17 mouse cellular contexts compared by ENCODE assay signal in the genomic region with DNA sequence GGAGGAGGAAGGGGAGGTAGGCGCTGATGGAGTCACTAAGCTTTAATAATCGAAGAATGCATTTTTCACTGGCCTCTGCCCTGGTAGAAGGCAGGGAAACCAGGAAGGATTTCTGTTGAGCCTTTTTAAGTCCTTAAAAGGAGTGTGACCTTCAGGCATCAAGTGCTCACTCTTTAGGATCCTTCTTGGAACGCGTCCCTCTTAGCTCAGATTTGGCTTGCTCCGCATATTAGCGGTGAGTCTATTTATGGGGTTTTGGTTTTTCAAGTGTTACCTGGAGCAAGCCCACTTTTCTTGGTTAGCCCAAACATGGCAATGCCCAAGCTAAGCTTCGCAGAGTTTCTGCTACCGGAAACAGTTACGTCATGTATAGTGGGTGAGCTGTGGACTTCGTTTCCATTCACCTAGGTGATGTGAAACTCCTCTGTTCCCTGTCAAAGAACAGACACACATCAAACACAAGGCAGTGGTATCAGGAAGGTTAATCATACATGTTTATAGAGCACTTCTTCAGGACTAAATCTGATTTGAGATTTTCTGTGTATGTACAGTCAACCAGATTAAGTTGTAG. TPM values are rescaled to one million over a fixed set of nuclear protein-coding genes. Genes with fewer than 3 reads are reported as not detected.
A peak's percentile ranks its signal among the peaks of the same experiment; 100 is the strongest.
DNase-seq lines count a peak whose midpoint lies in the region; ATAC-seq and TF ChIP-seq lines count a peak whose summit lies in the region.
"Had no signal": no experiment of that assay in that cellular context is flagged by ENCODE, and none has a peak within 500 bp of the region (broad histone marks: within the 10 kb centered on the region; RNA-seq: fewer than 3 reads in every experiment).

No protein-coding gene starts in this region.

- DNase-seq in cerebellum, postnatal 14 days: peak; percentile 6 to 21
- no peak for DNase-seq in cerebellum, adult 9-10 months
- DNase-seq in ovary, adult 18-20 months (ENCODE audit: low spot score): peak; percentile 7
- no peak for DNase-seq in ovary, postnatal 14 days (ENCODE audit: low spot score)
- no peak for DNase-seq in lung, postnatal 4 days
- DNase-seq in embryo, embryonic 10.5 days (ENCODE audit: low spot score): no peak
- DNase-seq: cerebellum, postnatal 36 days; kidney, postnatal 14 days; layer of hippocampus, postnatal 36 days; lung, postnatal 36 days; thymus, postnatal 25 days had no signal

- H3K79me2 ChIP-seq in myocyte (ENCODE audit: control insufficient read depth, insufficient read depth): no peaks in the 10 kb centered on the region

- TF ChIP-seq POLR2A in myocyte (IDR thresholded peaks at IDR 0.05; ENCODE audit: insufficient read length, low read depth): no peak

- H3K36me3 ChIP-seq in heart, embryonic 12.5 days: peaks cover 2% of the 10 kb centered on the region; the same call in 1 of the 2 replicates
- H3K36me3 ChIP-seq in myocyte (ENCODE audit: control insufficient read depth, insufficient read depth): no peaks in the 10 kb centered on the region
- H3K36me3 ChIP-seq: embryonic facial prominence, embryonic 12.5 days; liver, embryonic 15.5 days; midbrain, embryonic 13.5 days had no signal

- H3ac ChIP-seq in myocyte (ENCODE audit: control insufficient read depth, insufficient read length): no peak overlapping the region

- no peaks in the 10 kb centered on the region for H3K9me3 ChIP-seq in heart, embryonic 12.5 days (replicated peaks)
- H3K9me3 ChIP-seq: embryonic facial prominence, embryonic 12.5 days; liver, embryonic 15.5 days; midbrain, embryonic 13.5 days had no signal

- H3K27ac ChIP-seq in heart, embryonic 12.5 days (ENCODE audit: poor library complexity, severe bottlenecking): peak overlapping the region; percentile 98
- H3K27ac ChIP-seq: embryonic facial prominence, embryonic 12.5 days; liver, embryonic 15.5 days; midbrain, embryonic 13.5 days had no signal

- no peak for ATAC-seq in heart, embryonic 12.5 days (ENCODE audit: insufficient number of reproducible peaks, low FRiP score)

- peak overlapping the region; percentile 52 for H3K4me2 ChIP-seq in heart, embryonic 12.5 days
- H3K4me2 ChIP-seq in myocyte (ENCODE audit: low read depth): peak overlapping the region; percentile 47
- H3K4me2 ChIP-seq: embryonic facial prominence, embryonic 12.5 days; liver, embryonic 15.5 days had no signal

- peak overlapping the region; percentile 5; the same call in 1 of the 2 replicates for H3K4me3 ChIP-seq in heart, embryonic 12.5 days
- no peak overlapping the region for H3K4me3 ChIP-seq in myocyte
- H3K4me3 ChIP-seq: embryonic facial prominence, embryonic 12.5 days; liver, embryonic 15.5 days; midbrain, embryonic 13.5 days had no signal

- no peak overlapping the region for H3K9ac ChIP-seq in heart, embryonic 12.5 days
- H3K9ac ChIP-seq: embryonic facial prominence, embryonic 12.5 days; liver, embryonic 15.5 days; midbrain, embryonic 13.5 days had no signal

- no peaks in the 10 kb centered on the region for H3K27me3 ChIP-seq in heart, embryonic 12.5 days (replicated peaks)
- H3K27me3 ChIP-seq in myocyte (ENCODE audit: control insufficient read depth, insufficient read depth, insufficient read length): no peaks in the 10 kb centered on the region
- H3K27me3 ChIP-seq: embryonic facial prominence, embryonic 12.5 days; liver, embryonic 15.5 days; midbrain, embryonic 13.5 days had no signal

- H3K4me1 ChIP-seq in heart, embryonic 12.5 days (replicated peaks): peaks cover 18% of the 10 kb centered on the region
- H3K4me1 ChIP-seq: liver, embryonic 15.5 days had no signal

- WGBS in heart, embryonic 12.5 days: 50% methylated on average over 10 of the region's 10 CpGs

TF ChIP-seq in myocyte, 11 proteins besides CTCF, POLR2A, EP300 and RAD21:
- TF ChIP-seq SRF (IDR thresholded peaks at IDR 0.05; ENCODE audit: control insufficient read depth, insufficient read length, low read depth) (no peak), TCF3 (IDR thresholded peaks at IDR 0.05; ENCODE audit: insufficient read length, low read depth) (no peak), MYOD1 (IDR thresholded peaks at IDR 0.05; ENCODE audit: control insufficient read depth in 1 of 3, insufficient read length in 2 of 3, low read depth in 2 of 3) (no peak), POLR2AphosphoS2 (IDR thresholded peaks at IDR 0.05; ENCODE audit: insufficient read length, low read depth) (no peak), MYOG (IDR thresholded peaks at IDR 0.05; ENCODE audit: control insufficient read depth in 1 of 3, insufficient read depth in 1 of 3, insufficient read length in 2 of 3, low read depth in 2 of 3) (no peak), CEBPB (IDR thresholded peaks at IDR 0.05; ENCODE audit: insufficient read depth, poor library complexity, severe bottlenecking) (no peak)

RNA-seq across cellular contexts. Expression of a gene that starts 5.0 kb away (rescaled TPM):
- polyA plus RNA-seq in heart, embryonic 12.5 days (2016; fragmentation: Nextera tagmentation; extraction: Ambion mirVana): 11,986 and 12,061 TPM in 2 replicates
- 2,846 TPM for polyA plus RNA-seq in myocyte (2012; fragmentation: generic; extraction: Trizol)

RNA-seq across cellular contexts. Expression of a gene that starts 44.9 kb away (rescaled TPM):
- polyA plus RNA-seq in heart, embryonic 12.5 days (2016; fragmentation: Nextera tagmentation; extraction: Ambion mirVana): 0.10 TPM in 1 of 2 replicates, not detected in the other
- not detected for polyA plus RNA-seq in myocyte (2012; fragmentation: generic; extraction: Trizol)
- polyA plus RNA-seq: limb, embryonic 11.5 days; liver, embryonic 15.5 days had no signal

Comparison
In these comparisons a context has a peak if more than half of its experiments do, and no peak if none do; other contexts are left out.
1. DNase-seq: peak in cerebellum, postnatal 14 days (2 of 2) and ovary, adult 18-20 months (single experiment); none in cerebellum, adult 9-10 months (single experiment), ovary, postnatal 14 days (single experiment), lung, postnatal 4 days (0 of 2) and embryo, embryonic 10.5 days (single experiment).